Comparison of ENCODE assay signal across 16 mouse cellular contexts in the genomic region with DNA sequence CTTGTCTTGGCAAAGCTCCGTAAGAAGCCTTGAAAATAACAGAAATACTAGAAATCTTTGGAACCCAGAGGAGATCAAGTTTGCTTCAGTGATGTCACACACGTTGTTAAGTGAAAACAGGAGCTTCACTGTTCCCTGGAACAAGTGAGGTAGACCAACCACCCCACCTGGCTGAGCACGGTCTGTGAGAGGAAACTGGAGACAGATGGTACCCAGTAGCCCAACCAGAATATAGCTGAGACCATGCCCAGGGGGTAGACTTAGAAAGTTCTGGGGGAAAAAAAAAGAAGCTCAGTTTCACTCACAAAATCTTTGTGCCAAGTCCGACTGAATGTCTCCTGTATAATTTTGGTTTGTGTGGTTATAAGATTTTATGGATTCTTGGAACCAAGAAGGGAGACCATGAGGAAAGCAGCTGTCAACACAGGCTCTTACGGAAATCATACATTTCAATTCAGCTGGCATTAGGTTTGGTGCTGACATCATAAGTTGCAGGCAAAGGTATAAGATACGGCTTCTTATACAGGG.
"Had no signal": no experiment of that assay in that cellular context is flagged by ENCODE, and none has a peak within 500 bp of the region (broad histone marks: within the 10 kb centered on the region; RNA-seq: fewer than 3 reads in every experiment).

No protein-coding gene starts in this region.

- H3K27ac ChIP-seq: liver, embryonic 13.5 days; macrophage; midbrain, embryonic 12.5 days; midbrain, embryonic 15.5 days; neural tube, embryonic 13.5 days; stomach, embryonic 15.5 days had no signal

- H3K9ac ChIP-seq: liver, embryonic 13.5 days; lung, embryonic 14.5 days; midbrain, embryonic 12.5 days; midbrain, embryonic 15.5 days; neural tube, embryonic 13.5 days; stomach, embryonic 15.5 days had no signal

- H3K4me2 ChIP-seq: liver, embryonic 13.5 days; lung, embryonic 14.5 days; midbrain, embryonic 12.5 days; midbrain, embryonic 15.5 days; neural tube, embryonic 13.5 days; stomach, embryonic 15.5 days had no signal

- H3K9me3 ChIP-seq: liver, embryonic 13.5 days; midbrain, embryonic 12.5 days; midbrain, embryonic 15.5 days; neural tube, embryonic 13.5 days; stomach, embryonic 15.5 days had no signal

- H3K4me3 ChIP-seq: liver, embryonic 13.5 days; midbrain, embryonic 12.5 days; midbrain, embryonic 15.5 days; neural tube, embryonic 13.5 days; stomach, embryonic 15.5 days had no signal

- H3K36me3 ChIP-seq: liver, embryonic 13.5 days; midbrain, embryonic 12.5 days; midbrain, embryonic 15.5 days; neural tube, embryonic 13.5 days; stomach, embryonic 15.5 days had no signal

- DNase-seq: kidney, adult 18-20 months; kidney, adult 9 months; kidney, postnatal 14 days; kidney, postnatal 4 days; liver, embryonic 13.5 days; lung, embryonic 14.5 days; retina, postnatal 1 day; right cerebral cortex, postnatal 25 days; spleen, adult 18-20 months; thymus, postnatal 25 days had no signal

- H3K4me1 ChIP-seq: liver, embryonic 13.5 days; stomach, embryonic 15.5 days had no signal

- H3K27me3 ChIP-seq: liver, embryonic 13.5 days; midbrain, embryonic 12.5 days; midbrain, embryonic 15.5 days; neural tube, embryonic 13.5 days; stomach, embryonic 15.5 days had no signal

- ATAC-seq: lung, postnatal 0 days; midbrain, embryonic 15.5 days had no signal
